Mouse (Mus musculus) spleen, adult 18-20 months (tissue): ENCODE results near the gene Prickle2.

Experiments used
- DNase-seq, 2 experiments: peaks; one replicate each; pipeline ENCODE4 v3.0.0; 2022; ENCODE audit warnings: mixed read lengths in 2 of 2

The Prickle2 gene

DNA sequence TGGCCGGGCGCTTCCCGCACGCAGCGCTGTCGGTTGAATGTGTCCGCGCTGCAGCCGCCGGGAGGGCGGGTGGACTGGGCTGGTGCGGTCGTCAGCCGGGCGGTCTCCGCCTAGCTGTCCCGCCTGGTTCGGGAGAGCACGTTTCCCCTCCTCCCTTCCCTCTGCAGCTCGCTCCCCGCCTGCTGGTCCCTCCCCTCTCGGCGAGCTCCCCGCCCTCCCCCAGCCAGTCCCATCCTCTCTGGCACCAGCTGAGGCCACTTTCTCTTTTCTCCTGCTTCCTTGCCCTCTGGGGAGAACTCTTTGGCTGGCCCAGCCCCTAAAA lies at the start of gene Prickle2:
TSS of gene Prickle2 (minus strand) at position 11 of the 322 bp plus-strand sequence.
- peak; percentile 6 to 11 for DNase-seq

DNA sequence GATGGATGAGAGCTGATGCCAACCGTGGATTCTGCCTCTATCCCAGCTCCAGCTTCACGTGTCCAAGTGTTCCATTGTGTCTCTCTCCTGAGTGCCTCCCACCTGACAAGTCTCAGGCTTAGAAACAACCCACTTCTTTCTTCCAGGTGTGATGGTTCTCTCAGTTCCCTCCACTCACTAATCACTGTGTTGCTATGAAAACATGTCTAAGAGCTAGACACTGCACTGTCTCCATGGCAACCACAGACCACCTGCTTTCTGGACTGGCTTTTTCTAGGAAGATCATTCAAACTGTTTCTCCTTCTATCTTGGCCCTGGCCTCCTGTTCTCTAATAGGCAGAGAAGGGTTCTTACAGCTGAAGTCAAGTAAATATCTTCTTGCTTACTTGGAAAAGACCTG lies 46.8 kb upstream of the Prickle2 start:
- no peak for DNase-seq

DNA sequence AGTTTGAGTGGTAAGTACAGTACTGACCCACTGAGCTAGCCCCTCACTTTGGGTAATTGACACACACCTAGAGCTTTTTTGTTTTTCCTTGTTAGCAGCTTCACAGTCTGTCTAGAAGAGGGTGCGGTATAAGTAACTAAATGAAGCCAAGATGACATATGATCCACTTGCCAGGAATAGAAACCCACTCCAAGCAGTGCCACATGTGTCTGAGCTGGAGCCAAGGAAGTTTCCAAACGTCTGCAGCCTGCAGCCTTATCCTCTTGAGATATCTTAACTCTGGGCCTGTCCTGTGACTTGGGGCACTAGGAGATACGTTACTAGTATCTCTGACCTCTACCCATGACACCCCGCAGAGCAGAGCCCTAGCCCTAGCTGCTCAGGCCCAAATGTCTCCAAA lies 43.5 kb upstream of the Prickle2 start:
- no peak for DNase-seq

DNA sequence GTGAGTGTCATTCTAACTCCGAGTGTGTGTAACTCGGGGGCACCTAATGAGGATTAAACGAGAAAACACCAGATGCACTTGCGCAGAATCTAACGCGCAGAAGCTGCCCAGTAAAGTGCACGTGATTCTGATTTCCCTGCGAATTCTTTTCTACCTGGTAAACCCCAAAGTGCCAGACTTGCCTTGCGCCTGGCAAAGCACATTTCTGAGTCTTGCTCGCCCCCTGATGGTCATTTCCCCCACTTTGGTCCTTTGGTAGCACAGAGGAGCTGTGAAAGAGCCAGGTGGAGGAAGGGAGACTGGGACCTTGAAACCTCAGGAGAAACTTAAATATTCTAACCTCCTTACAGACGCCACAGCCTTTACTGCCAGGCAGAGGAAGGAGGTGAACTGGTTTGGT lies 37.6 kb upstream of the Prickle2 start:
- DNase-seq = peak in 1 of 2 experiments; percentile 4

- DNase-seq = no peak
Measured at GRCm38 (mm10) chr6:92737116-92737515, 31.2 kb upstream of the Prickle2 start.

DNA sequence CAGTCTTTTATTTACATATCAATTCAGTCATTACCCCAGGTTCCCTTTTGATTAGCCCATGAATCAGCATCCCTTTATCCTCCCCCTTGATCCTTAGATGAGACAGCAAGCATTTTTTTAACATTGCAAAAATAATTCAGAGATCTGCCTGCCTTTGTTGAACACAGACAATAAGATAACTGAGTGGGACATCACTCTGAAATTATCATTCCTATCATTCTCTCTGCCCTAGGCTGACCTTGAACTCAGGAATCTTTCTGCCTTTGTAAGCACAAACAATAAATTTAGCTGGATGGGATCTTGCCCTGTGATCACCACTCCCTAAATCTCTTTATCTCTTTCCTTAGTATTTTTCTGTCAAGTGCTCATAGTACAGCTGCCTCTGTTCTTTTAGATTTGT lies 27.7 kb upstream of the Prickle2 start:
- no peak for DNase-seq

GRCm38 (mm10) chr6:92728514-92728913 lies 22.6 kb upstream of the Prickle2 start:
- no peak for DNase-seq

DNA sequence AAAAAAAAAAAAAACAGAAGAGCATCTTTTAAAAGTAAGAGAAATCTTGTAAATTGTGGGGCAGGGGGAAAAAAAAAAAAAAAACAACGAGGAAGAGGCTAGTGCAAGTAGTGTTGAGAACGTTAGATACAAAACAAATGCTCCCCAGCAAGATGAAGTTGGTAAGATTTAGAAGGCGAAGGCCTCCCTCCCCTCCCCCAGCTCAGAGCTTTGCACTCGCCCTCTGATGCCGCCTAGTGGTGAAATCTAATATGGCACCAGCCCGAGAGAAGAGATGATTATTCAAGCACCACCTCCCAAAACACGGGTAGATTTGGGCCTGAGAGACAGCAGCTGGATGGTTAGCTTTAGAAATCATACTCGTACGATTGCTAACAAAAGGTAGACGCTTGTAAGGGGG lies 22.1 kb upstream of the Prickle2 start:
- DNase-seq = peak in 1 of 2 experiments; percentile 42

DNA sequence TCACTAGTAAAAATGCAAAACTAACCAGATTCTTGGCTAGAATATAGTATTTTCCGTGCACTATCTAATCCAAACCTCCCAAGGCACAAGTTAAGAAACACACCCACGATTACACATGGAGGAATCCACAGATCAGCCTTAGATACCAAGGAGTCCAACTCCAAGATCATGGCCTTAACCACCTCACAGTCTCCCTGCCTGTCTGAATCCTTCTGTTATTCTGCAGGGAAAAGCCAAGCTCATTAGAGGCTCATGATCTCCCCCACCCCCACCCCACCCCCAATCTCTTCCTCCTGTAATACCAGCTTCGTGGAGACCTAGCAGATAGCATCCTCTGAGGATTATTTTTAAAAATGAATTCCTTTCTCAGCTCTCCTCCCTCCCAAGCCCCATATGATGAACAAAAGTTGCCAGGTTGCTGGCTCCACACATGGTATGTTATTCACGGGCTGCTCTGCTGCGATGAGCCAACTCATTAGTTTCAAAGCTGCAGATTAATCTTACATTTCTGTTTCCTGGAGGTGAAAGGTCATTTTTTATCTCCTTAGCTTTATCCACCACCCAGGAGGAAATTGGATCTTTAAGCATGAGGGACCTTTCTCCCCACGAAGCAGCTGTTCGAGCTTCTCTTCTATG lies 21.5 kb upstream of the Prickle2 start:
- DNase-seq = no peak

DNA sequence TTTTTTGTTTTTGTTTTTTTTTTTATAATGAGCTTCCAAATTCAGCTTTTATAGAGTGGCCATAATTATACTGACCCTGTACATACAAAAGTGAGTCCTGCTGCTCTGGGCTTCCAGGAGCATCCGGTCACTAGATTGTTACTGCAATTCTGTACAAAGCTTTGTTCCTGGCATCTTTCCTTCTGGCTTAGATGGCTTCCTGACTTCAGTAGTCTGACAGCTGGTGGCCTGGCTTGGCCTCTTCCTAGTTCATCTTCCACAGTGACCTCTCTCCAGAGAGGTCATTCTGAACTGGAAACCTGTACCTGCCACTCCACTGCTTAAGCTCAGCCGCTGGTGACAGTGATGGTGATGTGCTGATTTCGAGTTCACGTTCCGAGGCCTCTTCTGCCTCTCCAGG lies 20.2 kb upstream of the Prickle2 start:
- no peak for DNase-seq

GRCm38 (mm10) chr6:92724394-92724793 lies 18.4 kb upstream of the Prickle2 start:
- DNase-seq = no peak

DNA sequence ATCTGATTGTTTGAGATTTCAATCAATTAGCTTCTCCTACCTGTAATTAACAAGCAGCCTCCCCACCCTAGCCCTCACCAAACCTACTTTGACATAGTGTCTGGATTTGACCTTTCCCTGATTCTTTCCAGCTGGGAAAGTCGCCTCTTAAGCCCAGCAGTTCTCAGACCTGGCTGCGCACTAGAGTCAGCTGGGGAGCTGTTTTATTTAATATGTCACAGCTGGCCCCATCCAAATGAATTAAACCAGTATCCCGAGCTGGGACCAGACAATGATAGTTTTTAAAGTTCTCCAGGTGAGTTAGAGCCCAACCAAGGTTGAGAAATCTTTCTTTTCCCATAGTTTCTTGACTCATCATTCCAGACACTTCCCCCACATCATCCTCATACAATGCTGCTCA lies 9.9 kb upstream of the Prickle2 start:
- DNase-seq = no peak

DNA sequence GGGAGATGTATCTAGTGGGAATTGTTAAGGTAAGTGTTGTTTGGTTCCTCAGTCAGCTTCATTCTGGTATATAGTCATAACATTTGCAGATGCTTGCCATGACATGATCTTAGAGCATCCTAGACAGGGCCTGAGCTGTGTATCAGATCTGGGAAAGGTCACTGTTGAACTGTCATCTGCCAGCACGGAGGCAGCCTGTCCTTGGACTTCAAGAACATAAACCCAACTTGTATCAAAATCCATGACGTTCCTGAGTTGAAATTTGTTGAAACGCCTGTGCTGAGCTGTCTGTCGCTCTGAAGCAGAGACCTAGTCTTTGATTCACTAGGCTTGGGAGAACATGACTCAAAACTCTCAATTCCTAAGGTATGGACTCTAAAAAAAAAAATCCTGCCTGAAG lies 8.8 kb upstream of the Prickle2 start:
- no peak for DNase-seq

GRCm38 (mm10) chr6:92708137-92708536 lies 2.2 kb upstream of the Prickle2 start:
- no peak for DNase-seq

DNA sequence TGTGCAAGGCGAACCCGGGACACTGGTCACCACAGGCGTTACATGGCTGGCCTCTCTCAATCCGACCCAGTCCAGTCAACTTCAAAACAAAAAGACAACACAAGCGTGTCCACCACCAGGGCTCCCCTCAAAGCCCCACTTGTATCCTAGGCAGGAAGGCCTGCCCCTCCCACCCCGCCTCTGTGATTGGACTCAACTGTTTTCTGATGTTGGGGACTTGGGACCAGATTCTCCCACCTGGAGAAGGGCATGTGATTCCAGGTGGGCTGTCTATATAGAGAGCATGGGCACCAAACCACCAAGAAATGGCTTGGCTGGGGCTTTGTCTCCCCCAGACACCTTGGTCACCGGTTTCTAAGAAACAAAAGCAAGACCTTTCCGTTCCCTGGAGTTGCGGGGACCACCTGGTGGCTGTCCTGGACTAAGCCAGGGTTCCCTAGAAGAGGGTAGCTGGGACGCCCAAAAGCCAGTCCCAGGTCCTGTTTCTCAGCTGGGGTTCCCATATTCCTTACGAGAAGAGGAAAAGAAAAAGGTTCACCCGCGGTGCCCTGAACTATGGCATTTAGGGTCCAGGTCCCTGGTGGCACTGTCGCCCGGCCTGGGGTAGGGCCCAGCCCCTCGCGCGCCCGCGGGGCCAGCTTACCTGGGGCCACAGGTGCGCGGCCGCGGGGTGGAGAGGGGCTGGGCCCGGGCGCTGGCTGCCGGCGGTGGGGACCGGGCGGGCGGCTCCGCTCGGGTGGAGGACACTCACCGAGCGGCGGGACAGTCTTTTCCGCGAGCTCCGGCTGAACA lies 406 bp downstream of the Prickle2 start:
- no peak for DNase-seq

DNA sequence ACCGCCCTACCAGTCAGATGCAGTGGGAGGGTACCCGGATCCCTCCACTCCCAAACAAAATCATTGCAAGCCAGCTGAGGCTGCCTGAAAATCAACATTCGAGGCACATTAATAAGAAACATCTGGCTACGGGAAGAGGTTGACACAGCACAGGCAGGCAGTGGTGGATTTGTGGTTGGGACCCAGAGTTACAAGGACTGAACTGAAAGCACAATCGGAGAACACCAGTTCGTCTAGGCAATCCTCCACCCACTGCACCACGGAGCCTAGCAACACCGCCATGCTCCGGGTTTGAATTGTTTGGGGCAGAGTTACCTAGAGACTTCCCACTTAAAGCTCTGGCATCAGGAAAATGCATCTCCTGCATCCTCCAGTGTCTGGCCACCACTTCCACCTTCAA lies 1.1 kb downstream of the Prickle2 start:
- no peak for DNase-seq

- DNase-seq = no peak
Measured at GRCm38 (mm10) chr6:92699491-92700209, 6.3 kb downstream of the Prickle2 start.

DNA sequence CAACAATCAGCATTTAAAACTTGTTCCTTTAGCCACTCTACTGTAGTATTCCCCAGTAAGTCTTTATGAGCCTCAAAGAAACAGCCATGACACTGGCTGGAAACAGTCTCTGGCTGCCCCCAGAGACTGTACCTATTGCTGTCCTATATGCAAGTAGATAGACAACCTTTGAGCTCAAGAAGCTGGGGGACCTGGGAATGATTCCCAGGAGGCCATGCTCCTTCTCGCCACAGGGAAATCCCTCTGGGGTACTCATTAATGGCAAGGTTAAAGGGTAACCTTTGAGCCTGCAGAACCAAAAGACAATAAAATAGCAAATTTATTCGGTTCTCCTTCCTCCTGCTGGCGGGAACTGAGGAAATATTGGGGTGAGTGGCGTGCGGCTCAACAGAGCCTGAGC lies 8.1 kb downstream of the Prickle2 start:
- no peak for DNase-seq

- DNase-seq = no peak
Measured at GRCm38 (mm10) chr6:92687317-92687716, 18.6 kb downstream of the Prickle2 start.

GRCm38 (mm10) chr6:92674394-92674925 lies 31.5 kb downstream of the Prickle2 start:
- DNase-seq = no peak

DNA sequence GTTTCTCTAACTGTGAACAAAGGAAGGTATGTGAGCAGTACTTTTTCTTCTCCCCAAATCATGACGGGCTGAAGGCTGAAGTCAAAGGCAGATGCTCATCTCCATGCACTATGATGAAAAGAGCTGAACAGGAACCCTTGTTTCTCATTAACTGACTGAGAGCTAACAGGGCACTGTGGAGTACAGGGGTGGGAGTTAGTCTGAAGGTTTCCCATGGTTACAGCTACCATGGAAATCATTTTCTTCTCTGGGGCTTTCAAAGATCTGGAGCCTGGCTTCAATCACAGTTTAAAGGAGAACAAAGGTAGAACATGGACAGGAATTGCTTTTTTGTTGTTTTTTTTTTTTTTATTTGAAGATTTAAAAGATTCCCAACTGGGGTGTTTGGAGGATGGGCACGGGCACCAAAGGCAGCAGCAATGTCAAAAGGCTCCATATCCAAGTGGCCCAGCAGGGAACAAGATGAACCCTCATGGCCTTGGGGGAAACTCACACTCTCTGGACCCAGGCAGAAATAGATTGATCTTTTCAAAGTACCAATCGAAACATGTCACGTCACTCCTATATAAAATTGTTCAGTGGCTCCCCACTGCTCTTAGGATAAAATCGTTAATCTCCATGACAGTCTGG lies 35.3 kb downstream of the Prickle2 start:
- DNase-seq = no peak

- no peak for DNase-seq
Measured at GRCm38 (mm10) chr6:92669623-92670022, 36.3 kb downstream of the Prickle2 start.

DNA sequence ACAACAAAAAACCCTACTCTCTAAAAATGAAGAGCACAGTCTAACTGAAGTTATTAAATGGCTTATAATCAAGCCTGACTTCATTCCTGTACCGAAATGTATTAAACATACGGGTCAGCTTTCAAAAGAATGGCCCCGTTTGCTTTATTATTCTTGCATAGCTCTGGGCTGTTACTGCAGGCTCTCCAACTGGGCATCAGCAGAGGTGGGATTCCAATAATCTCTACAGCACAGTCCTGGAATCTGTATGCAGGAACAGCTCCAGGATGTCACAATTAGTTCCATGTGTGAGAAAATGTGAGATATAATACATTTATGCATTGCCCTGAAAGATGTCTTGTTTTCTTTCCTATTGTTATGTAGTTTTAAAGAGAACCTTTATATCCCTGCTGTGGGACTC lies 38.4 kb downstream of the Prickle2 start:
- no peak for DNase-seq
